Mouse (Mus musculus) ovary, postnatal 36 days (tissue): Measurements from ENCODE around the gene Sox18.

Experiments
- DNase-seq: peaks from one replicate; pipeline ENCODE4 v3.0.0; 2022; ENCODE audit warnings: low spot score, mixed read lengths

Sox18 gene

DNA sequence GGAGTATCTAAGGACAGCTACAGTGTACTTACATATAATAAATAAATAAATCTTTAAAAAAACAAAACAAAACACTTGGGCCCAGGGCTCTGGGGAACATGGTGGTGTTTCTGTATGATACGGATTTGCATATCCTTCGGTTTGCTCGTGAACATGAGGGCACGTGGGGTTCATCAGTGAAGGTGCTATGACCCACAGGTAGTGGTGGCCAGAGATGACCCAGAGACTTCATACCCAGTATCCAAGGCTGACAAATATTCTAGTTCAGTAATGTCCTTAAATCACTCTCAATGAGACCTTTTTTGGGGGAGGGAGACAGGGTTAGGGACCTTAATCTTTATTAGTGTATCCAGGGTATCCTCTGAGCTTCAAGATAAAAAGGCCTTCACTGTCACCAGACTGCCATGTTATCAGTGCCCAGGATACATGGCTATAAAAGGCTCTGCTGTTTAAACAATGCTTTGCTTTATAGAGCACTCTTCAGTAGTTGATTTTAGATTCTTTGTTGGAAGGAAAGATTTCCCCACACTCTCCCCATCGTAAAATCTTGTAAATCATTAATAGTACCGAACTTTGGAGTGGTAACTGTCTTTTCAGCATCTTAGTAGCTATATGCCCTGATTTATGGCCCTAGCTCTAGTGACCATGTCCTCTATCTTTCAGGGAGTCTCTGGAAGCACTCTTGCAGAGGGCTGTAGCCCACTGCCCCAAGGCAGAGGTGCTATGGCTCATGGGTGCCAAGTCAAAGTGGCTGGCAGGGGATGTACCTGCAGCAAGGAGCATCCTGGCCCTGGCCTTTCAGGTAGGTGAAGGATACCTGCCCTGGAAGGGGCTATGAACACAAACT lies 24.6 kb downstream of the Sox18 start:
- no peak for DNase-seq

DNA sequence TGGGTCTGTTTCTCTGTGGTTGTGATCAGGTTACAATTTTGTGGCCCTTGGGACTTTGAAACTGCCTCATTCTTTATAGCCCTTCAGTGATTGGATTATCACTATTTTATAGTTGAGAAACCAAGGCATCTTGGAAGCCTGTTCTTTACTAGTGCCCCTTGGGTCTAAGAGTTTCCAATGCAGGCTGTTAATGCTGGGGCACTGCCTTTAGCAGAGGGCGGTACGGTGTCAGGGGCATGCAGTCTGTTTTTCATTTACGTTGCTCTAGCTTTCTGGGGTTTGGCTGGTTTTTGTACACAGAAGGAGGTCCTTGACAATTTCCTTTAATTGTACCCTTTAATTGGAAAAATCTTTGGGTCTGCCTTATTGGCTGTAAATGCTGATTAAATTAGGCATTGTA lies 25.8 kb downstream of the Sox18 start:
- no peak for DNase-seq

DNA sequence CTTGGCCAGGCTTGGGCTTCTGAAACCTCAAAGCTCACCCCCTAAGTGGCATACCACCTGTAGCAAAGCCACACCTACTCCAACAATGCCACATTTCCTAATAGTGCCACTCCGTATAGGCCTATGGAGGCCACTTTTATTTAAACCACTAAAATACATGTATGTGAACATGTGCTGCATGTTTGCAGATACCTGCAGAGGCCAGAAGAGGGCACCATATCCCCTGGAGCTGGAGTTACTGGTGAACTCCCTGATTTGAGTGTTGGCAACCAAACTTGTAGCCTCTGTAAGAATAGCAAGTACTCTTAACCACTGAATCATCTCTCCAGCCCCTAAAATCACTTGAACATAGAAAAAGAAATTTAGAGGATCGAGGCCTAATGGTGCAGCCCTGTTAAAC lies 27.1 kb downstream of the Sox18 start:
- peak; percentile 34 for DNase-seq

- DNase-seq: no peak
These were observed 35.6 kb downstream of the Sox18 start for GRCm38 (mm10) chr2:181635865-181636264.

DNA sequence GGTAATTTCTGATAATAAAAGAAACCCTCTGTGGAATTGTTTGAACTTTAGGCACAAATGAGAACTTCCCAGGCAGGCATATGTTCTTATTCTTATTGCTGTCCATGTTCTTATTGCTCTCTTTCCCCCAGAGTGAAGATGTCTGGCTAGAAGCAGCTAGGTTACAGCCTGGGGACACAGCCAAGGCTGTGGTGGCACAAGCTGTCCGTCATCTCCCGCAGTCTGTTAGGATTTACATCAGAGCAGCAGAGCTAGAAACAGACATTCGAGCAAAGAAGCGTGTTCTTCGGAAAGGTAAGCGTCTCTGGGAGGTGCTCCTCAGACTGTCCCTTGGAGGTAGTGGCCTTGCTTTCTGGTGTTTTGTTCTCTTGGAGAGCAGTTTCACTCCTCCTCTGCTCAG lies 38.8 kb downstream of the Sox18 start:
- no peak for DNase-seq

DNA sequence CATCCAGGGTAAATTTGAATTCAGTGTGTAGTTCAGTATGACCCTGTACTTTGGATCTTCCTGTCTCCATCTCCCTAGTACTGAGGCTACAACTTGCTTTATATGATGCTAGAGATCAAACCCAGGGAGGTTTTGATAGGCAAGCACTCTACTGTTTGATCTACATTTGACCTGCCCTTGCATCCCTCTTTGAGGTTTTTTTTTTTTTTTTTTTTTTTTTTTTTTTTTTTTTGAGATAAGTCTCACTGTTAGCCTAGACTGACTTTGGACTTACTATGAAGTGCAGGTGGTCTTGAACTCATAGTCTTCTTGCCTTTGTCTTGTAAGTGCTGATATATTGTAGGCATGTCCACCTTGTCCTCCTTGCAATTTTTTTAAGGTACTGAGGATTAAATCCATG lies 43.0 kb downstream of the Sox18 start:
- no peak for DNase-seq

DNA sequence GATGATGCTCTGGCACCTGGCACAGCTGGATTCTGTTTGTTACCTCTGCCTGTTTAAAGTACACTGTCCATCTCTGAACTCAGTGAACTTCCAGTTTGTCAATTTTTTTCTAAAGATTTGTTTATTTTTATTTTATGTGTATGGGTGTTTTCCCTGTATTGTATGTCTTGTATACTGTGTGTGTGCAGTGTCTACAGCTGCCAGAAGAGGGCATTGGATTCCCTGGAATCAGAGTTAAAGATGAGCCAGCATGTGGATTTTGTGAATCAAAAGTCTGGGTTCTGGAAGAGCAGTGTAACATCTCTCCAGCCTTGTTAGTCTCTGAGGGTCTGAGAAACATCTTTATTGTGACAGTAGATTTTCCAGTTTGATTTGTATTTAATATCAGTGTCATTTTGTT lies 48.0 kb downstream of the Sox18 start:
- no peak for DNase-seq
